Mouse (Mus musculus) mouse trophoblast stem cell (cell line): ENCODE data around the gene Olfr1033.
"Not testable (repeated sequence)": the region's sequence is repeated elsewhere in the genome, so short reads cannot be mapped to it uniquely, and the experiment has no call there.

Experiments
- in situ Hi-C, 2 experiments: fragments of 300-500 bp; cut with MseI, MboI; formaldehyde crosslinking; loops; 2 replicates in 1 of 2; 3 replicates in 1 of 2; pipeline ENCODE4 v1.15.1; 2025

Olfr1033 gene

DNA sequence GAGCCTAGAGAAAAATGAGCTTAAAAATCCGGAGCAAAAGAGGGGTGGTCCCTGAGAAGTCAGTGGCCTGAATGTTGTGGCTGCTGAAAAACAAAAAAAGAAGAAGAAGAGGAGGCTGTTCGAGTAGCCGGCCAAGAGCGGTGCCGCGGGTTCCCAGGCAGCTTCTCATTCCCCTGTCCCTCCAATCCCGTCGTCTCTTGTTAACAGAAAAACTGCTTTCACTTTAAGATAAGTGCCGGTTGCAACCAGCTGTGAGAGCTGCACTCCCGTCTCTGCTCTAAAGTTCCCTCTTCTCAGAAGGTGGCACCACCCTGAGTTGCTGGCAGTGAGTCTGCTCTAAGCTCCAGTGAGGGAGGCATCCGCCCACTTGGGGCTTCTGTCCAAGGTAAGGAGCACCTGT, at the start of gene Olfr1033:
Gene Olfr1033, plus strand, starts transcription at position 228 of the 400 bp plus-strand sequence.
- in situ Hi-C loops, result not testable (repeated sequence)

DNA sequence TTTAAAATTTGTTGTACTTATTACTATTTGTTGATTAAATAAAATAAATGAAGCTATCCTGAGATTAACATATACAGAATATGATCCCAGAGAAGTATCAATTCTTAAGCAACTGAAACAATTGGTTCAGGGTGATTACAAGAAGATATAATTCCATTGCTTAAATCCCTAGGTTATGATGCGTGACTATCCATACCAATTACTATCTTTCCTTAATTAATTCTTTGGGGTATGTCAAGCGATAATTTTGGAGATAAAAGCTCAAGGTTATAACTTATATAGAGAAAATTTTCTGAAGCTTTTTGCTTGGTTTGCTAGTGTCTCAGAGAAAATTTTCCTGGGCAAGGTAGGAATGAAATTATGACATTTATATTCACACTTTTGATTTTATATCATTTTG, 46.8 kb upstream of the Olfr1033 start, which contains the start of gene Olfr1029:
Gene Olfr1029, plus strand, starts transcription at position 301 of the 400 bp plus-strand sequence.
- in situ Hi-C loops, result no loop called here

DNA sequence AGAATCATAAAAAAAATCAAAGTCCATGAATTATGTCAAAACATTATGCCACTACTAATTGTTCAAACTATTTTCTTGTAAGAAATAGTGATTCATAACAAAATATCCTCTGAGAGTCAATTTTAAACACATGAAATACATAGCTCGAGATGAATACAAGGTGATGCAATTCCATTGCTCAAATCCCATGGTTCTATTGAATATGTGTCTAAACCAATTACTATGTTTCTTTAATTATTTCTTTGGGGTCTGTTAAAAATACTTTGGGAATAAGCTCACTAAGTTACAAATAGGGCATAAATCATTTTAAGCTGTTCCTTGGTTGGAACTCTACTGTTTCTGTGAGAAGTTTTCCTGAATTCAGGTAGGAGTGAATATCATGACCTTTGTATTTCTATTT, 41.5 kb upstream of the Olfr1033 start, which contains the start of gene Olfr1030:
Gene Olfr1030, plus strand, starts transcription at position 301 of the 400 bp plus-strand sequence.
- in situ Hi-C loops, result no loop called here

DNA sequence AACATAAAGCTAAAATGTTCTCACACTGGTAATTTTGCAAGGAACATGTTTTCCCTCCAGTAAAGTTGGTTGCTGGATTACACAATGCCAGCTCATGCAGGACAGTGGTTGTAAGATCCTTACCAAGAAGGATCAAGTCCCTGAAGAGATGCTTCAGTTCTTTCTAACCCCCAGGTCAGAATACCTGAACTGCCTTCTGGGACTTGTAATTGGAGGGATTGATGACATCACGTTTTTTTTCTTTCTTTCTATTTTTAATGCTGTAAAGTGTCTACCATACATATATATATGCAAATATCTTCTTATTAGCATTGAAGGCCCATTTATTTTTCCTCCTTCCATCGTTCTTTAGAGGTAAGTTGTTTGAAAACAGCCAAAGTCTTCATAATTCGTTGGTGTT, 30.4 kb upstream of the Olfr1033 start, which contains the start of gene Olfr1031:
Gene Olfr1031, plus strand, starts transcription at position 301 of the 400 bp plus-strand sequence.
- in situ Hi-C loops, result no loop called here

DNA sequence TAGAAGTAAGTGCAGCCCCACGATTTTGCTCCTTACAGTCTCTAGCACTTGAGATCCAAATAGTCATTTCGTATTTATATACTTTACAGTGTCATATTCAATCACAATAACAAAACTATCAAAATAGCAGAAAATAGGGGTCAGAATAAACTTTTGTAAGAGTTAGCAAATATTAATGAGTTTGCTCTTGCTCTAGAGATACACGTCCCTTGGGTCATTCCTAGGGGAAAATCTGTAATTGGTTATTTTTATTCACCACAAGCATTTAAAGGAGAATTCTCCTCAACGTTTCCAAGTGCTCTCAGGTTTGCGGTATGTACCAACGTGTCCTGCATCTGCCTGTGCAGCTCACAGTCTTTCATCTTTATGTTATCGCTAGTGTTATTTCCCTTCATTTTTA, 15.2 kb upstream of the Olfr1033 start, which contains the start of gene Olfr1032:
Gene Olfr1032, plus strand, starts transcription at position 301 of the 400 bp plus-strand sequence.
- in situ Hi-C loops, result no loop called here

DNA sequence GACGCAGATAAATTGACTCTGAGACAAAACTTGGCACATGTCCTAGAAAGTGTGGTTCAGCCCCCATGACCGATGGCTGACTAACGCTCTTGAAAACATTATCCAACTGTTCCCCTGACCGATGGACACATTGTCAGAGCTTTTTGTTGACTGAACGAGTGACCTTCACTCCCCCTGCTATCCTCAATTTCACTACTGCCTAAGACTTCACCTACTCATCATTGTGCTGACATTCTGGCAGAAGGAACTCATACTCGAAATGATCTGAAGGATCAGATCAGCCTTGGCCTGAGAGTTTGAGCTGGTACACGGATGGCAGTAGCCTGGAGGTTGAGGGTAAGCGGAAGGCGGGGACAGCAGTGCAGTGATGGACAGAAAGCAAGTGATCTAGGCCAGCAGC, 1.1 kb downstream of the Olfr1033 start:
- in situ Hi-C loops, result not testable (repeated sequence)

DNA sequence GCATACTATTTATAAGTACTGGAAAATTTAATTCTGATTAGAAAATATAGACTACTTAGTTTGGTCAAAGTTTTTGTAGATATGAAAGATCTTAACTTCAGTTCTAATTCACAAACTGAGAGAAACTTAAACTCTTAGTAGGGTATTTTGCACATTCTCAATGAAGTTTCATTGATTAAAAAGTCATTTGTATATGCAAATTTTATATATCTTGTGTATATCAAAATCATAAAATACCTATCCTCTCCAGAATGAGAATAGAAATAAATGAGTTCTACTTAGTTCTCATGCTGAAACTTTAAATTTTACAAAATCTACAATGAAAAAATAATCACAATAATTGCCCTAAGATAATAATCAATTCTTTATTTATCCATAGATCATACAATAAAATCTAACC, 25.1 kb downstream of the Olfr1033 start, which contains the start of gene Olfr1034:
Gene Olfr1034, plus strand, starts transcription at position 301 of the 400 bp plus-strand sequence.
- in situ Hi-C loops, result no loop called here

DNA sequence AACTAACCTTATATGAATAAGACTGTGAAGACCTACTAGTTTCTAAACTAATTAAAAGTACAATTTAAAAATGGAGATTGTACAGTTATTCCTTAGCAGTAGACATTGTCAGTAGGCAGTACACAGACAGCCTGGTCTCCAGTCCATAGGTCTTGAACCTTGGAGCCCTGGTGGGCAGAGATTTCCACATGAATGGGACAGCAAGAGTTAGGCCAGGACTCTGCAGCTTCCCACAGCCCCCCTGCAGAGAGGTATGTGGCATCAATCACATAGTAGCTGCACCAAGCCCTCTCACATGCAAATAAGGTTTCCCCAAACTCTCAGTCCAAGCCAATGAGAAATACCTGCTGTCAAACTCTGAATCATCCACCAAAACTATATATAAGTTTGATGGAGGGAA, 30.3 kb downstream of the Olfr1033 start:
- in situ Hi-C loops, result not testable (repeated sequence)

DNA sequence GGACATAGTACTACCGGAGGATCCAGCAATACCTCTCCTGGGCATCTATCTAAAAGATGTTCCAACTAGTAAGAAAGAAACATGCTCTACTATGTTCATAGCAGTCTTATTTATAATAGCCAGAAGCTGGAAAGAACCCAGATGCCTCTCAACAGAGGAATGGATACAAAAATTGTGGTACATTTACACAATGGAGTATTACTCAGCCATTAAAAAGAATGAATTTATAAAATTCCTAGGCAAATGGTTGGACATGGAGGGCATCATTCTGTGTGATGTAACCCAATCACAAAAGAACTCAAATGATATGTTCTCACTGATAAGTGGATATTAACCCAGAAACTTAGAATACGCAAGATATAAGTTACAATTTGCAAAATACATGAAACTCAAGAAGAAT, 43.3 kb downstream of the Olfr1033 start:
- in situ Hi-C loops, result not testable (repeated sequence)

DNA sequence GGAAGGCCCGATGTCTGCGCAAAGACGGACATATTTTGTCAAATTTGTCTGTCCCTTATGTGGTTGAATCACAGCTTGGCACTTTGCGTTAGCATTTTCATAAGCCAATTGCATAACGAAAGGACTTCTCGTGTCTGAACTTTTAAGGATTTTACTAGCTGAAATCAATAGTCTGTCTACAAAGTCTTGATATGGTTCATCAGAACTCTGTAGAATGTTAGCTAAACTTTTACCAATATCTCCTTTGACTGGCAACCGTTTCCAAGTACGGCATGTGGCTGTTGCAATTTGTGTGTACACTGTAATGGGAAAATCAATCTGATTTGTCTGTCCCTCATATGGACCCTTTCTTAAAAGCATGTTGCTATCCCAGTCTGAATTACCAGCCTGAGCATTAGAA, 49.8 kb downstream of the Olfr1033 start:
- in situ Hi-C loops, result no loop called here

DNA sequence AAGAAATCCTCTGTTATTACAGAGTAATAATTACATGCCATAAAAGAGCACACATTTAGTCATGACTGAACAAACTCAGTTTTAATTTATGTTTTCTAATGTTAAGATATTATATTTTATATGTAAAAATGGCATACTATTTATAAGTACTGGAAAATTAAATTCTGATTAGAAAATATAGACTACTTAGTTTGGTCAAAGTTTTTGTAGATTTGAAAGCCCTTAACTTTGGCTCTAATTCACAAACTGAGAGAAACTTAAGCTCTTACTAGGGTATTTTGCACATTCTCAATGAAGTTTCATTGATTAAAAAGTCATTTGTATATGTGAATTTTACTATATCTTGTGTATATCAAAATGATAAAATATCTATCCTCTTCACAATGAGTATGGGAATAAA, 53.3 kb downstream of the Olfr1033 start, which contains the start of gene Olfr1036:
Gene Olfr1036, plus strand, starts transcription at position 301 of the 400 bp plus-strand sequence.
- in situ Hi-C loops, result not testable (repeated sequence)

DNA sequence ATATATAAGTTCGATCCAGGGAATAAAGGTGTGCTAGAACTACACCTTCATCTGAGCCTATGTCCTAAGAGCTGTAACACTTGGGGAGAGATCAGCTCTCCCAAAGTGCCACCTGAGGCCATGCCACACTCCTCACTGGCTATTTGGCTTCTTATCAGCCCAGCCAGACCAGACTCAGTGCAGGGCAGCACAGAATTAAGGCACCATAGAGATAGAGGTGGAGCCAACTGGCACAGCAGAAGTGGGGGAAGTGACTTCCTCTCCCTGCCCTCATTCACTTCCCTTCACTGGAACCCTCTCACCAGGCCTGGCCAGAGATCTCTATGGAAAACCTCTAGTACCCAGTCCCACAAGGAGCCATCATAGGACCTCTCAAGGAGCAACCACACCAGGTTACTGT, 60.0 kb downstream of the Olfr1033 start:
- in situ Hi-C loops, result not testable (repeated sequence)

DNA sequence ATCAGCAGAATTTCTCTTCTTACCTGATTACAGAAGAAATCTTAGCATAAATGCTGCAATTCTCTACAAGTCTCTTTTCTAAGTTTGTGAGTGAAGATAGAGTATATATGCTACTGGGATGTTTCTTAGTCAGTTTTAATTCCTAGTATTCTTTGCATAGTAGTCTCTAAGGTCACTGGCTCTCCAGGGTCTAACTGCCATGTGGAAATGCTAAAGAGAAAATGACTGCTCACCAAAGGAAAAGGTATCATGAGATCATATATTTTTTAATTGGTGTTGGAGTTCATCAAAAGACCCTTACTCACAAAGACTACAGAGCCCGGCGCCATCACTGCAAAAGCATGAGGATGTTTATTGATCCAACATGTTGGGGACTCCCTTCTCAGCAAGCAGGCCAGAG, 66.9 kb downstream of the Olfr1033 start, which contains the start of gene Olfr1037:
Gene Olfr1037, minus strand, starts transcription at position 101 of the 400 bp plus-strand sequence.
- in situ Hi-C loops, result no loop called here
